Mouse (Mus musculus) MEL (cell line): ENCODE data around the gene Ybx1. TPM values are rescaled to one million over a fixed set of nuclear protein-coding genes. Genes with fewer than 3 reads are reported as not detected.

ENCODE experiments used
- DNase-seq: peaks from one replicate; pipeline ENCODE4 v3.0.0; 2011; ENCODE audit warnings: low read depth, low spot score
- H3K27ac ChIP-seq: 2 replicates; pipeline ENCODE4 v1.5.1; 2012; ENCODE audit warnings: low read depth, mild to moderate bottlenecking, control low read depth, low read length, moderate library complexity; ENCODE audit not compliant: control insufficient read depth
- H3K27me3 ChIP-seq, 2 experiments: fragments of 150-350 bp in 1 of 2; sonication (generic) in 1 of 2; 2 replicates each; pipeline ENCODE4 v1.6.1; 2012; ENCODE audit warnings: low read length in 2 of 2, mild to moderate bottlenecking in 2 of 2, improper control_type of control experiment in 1 of 2, moderate library complexity in 1 of 2; ENCODE audit not compliant: insufficient read depth in 2 of 2, control insufficient read depth in 1 of 2
- H3K36me3 ChIP-seq, 2 experiments: 2 replicates each; pipeline ENCODE4 v1.6.1; 2012 to 2014; ENCODE audit warnings: low read length in 2 of 2, improper control_type of control experiment in 1 of 2, inconsistent platforms in 1 of 2, mild to moderate bottlenecking in 1 of 2; ENCODE audit not compliant: insufficient read depth in 2 of 2, control insufficient read depth in 1 of 2
- H3K4me1 ChIP-seq, 2 experiments: fragments of 150-350 bp in 1 of 2; sonication (generic) in 1 of 2; 2 replicates each; pipeline ENCODE4 v1.6.1; 2012; ENCODE audit warnings: low read length in 2 of 2, improper control_type of control experiment in 1 of 2, mild to moderate bottlenecking in 1 of 2; ENCODE audit not compliant: insufficient read depth in 2 of 2, control insufficient read depth in 1 of 2
- H3K4me3 ChIP-seq, 2 experiments: fragments of 150-350 bp in 1 of 2; sonication (generic) in 1 of 2; 2 replicates each; pipeline ENCODE4 v1.5.1; 2012; ENCODE audit warnings: low read depth in 2 of 2, low read length in 2 of 2, mild to moderate bottlenecking in 2 of 2, moderate library complexity in 2 of 2, control low read depth in 1 of 2, improper control_type of control experiment in 1 of 2; ENCODE audit not compliant: control insufficient read depth in 1 of 2, insufficient read depth in 1 of 2
- H3K79me2 ChIP-seq: 2 replicates; pipeline ENCODE4 v1.6.1; 2012; ENCODE audit warnings: mild to moderate bottlenecking, low read length, moderate library complexity; ENCODE audit not compliant: control insufficient read depth, poor library complexity, insufficient read depth
- H3K9ac ChIP-seq: 2 replicates; pipeline ENCODE4 v1.6.1; 2012; ENCODE audit warnings: low read depth, mild to moderate bottlenecking, control low read depth, low read length, moderate library complexity; ENCODE audit not compliant: control insufficient read depth, poor library complexity, severe bottlenecking
- H3K9me3 ChIP-seq: fragments of 150-350 bp; sonication (generic); replicated peaks from 2 replicates; pipeline ENCODE4 v1.6.1; 2012; ENCODE audit warnings: mild to moderate bottlenecking, low read length, improper control_type of control experiment, moderate library complexity; ENCODE audit not compliant: insufficient read depth
- CHD1 ChIP-seq: IDR thresholded peaks from 2 replicates; pipeline ENCODE4 v1.6.1; 2012; ENCODE audit warnings: low read depth, mild to moderate bottlenecking, inconsistent platforms, low read length, improper control_type of control experiment
- CHD2 ChIP-seq: IDR thresholded peaks from 2 replicates; pipeline ENCODE4 v1.6.1; 2011; ENCODE audit warnings: low read length, improper control_type of control experiment
- ETS1 ChIP-seq: IDR thresholded peaks from 2 replicates; pipeline ENCODE4 v1.6.1; 2012; ENCODE audit warnings: low read depth, mild to moderate bottlenecking, inconsistent platforms, low read length, improper control_type of control experiment, moderate library complexity
- HCFC1 ChIP-seq: IDR thresholded peaks from 2 replicates; pipeline ENCODE4 v1.6.1; 2012; ENCODE audit warnings: low read depth, mild to moderate bottlenecking, inconsistent platforms, low read length, improper control_type of control experiment, moderate library complexity
- JUND ChIP-seq: IDR thresholded peaks from 2 replicates; pipeline ENCODE4 v1.6.1; 2011; ENCODE audit warnings: low read depth, mild to moderate bottlenecking, improper control_type of control experiment, low read length
- MAFK ChIP-seq: IDR thresholded peaks from 2 replicates; pipeline ENCODE4 v1.6.1; 2011; ENCODE audit warnings: low read depth, mild to moderate bottlenecking, low read length, improper control_type of control experiment, borderline replicate concordance
- MAZ ChIP-seq: IDR thresholded peaks from 2 replicates; pipeline ENCODE4 v1.6.1; 2012; ENCODE audit warnings: low read depth, mild to moderate bottlenecking, inconsistent platforms, low read length, improper control_type of control experiment
- MEF2A ChIP-seq: IDR thresholded peaks from 2 replicates; pipeline ENCODE4 v1.6.1; 2014; ENCODE audit warnings: low read depth, mild to moderate bottlenecking, inconsistent platforms, low read length, improper control_type of control experiment; ENCODE audit not compliant: poor library complexity, insufficient replicate concordance, severe bottlenecking; ENCODE audit errors: extremely low read depth
- MYC ChIP-seq: IDR thresholded peaks from 2 replicates; pipeline ENCODE4 v1.6.1; 2011; ENCODE audit warnings: low read depth, mild to moderate bottlenecking, low read length, improper control_type of control experiment, moderate library complexity
- NRF1 ChIP-seq: IDR thresholded peaks from 2 replicates; pipeline ENCODE4 v1.6.1; 2014; ENCODE audit warnings: low read depth, mild to moderate bottlenecking, inconsistent platforms, low read length, improper control_type of control experiment, moderate library complexity; ENCODE audit not compliant: poor library complexity, insufficient read depth, severe bottlenecking
- POLR2AphosphoS2 ChIP-seq: IDR thresholded peaks from 2 replicates; pipeline ENCODE4 v1.6.1; 2011; ENCODE audit warnings: low read length, improper control_type of control experiment
- RAD21 ChIP-seq: IDR thresholded peaks from 2 replicates; pipeline ENCODE4 v1.6.1; 2011; ENCODE audit warnings: mild to moderate bottlenecking, low read depth, low read length, improper control_type of control experiment
- RCOR1 ChIP-seq: IDR thresholded peaks from 2 replicates; pipeline ENCODE4 v1.6.1; 2012; ENCODE audit warnings: low read depth, mild to moderate bottlenecking, inconsistent platforms, low read length, improper control_type of control experiment
- TAL1 ChIP-seq: IDR thresholded peaks from 2 replicates; pipeline ENCODE4 v1.6.1; 2012; ENCODE audit warnings: mild to moderate bottlenecking, inconsistent platforms, low read length, moderate library complexity, mixed read lengths
- TCF12 ChIP-seq: IDR thresholded peaks from 2 replicates; pipeline ENCODE4 v1.6.1; 2014; ENCODE audit warnings: low read depth, mild to moderate bottlenecking, inconsistent platforms, low read length, improper control_type of control experiment, moderate library complexity
- ZC3H11A ChIP-seq: IDR thresholded peaks from 2 replicates; pipeline ENCODE4 v1.6.1; 2012; ENCODE audit warnings: low read depth, mild to moderate bottlenecking, inconsistent platforms, low read length, improper control_type of control experiment
- ZMIZ1 ChIP-seq: IDR thresholded peaks from 2 replicates; pipeline ENCODE4 v1.6.1; 2012; ENCODE audit warnings: low read depth, mild to moderate bottlenecking, inconsistent platforms, low read length, improper control_type of control experiment, moderate library complexity
- ZNF384 ChIP-seq: IDR thresholded peaks from 2 replicates; pipeline ENCODE4 v1.6.1; 2012; ENCODE audit warnings: low read depth, mild to moderate bottlenecking, inconsistent platforms, low read length, improper control_type of control experiment
- polyA plus RNA-seq, 2 experiments: library from polyadenylated mRNA; stranded (reverse) in 1 of 2; unstranded in 1 of 2; fragments of >175 nt in 1 of 2; fragments of >200 nt in 1 of 2; gene quantifications; 2 replicates each; pipeline versions ENCODE4 v1.2.1 to v1.2.4; 2012; ENCODE audit warnings: low replicate concordance in 2 of 2, low read depth in 1 of 2; ENCODE audit not compliant: insufficient read length in 2 of 2, insufficient read depth in 1 of 2, missing spikeins in 1 of 2
- total RNA-seq: library from RNA; depleted of rRNA; stranded (reverse); fragments of 300-350 nt; gene quantifications from 2 replicates; pipeline ENCODE4 v1.2.3, GENCODE M21; 2012

Gene Ybx1
- total and polyA plus RNA-seq, 3 experiments = 979 to 2,666 (median 2,172) TPM

DNA sequence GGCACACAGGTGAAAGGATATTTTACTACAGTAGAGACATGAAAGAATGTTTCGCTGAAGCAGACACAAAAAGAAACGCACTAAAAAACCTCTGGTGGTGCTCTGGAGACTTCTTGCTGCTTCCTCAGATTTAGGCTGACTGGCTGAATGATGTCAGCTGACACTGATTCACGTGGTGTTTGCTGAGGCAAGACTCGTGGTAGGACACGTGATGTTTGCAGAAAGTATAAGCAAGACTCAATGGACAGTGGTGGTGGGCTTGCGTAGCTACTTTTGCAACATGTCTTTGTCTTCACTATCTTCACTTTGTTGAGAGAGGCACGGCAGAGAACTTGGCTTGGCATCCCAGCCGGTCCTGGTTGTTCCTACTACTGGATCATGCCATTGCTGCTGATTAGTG, 8.9 kb upstream of the Ybx1 start:
- no peak overlapping the region for H3K27ac ChIP-seq
- H3K36me3 ChIP-seq = no peaks in the 10 kb centered on the region

DNA sequence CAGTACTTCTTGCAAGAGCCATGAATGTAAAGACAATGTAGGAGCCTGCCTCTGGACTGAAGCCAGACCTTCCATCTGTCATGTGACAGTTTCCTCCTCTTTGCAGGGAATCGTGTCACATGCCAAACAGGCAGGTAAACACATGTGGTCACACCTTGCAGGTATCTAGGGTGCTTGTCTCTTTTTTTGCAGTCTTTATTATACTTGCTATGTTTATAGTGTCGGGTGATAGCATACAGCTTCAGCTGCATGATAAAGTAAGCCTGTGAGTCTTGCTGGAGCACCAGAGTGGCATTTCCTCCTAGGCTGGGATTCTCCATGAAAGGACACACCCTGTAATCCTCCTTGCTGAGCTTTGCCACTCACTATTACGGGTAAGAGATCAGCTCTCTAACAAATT, 7.4 kb upstream of the Ybx1 start:
- Histone ChIP-seq H3K9ac (no peak overlapping the region), H3K27me3 (no peaks in the 10 kb centered on the region), H3K9me3 (no peaks in the 10 kb centered on the region)
- TF ChIP-seq CHD2 (no peak), MAFK (no peak), RCOR1 (no peak), MYC (no peak)
- TF ChIP-seq, all 39 proteins: peak for 0
- H3K36me3 ChIP-seq = no peaks in the 10 kb centered on the region
- no peak overlapping the region for H3K27ac ChIP-seq
- DNase-seq = no peak
- H3K4me1 ChIP-seq = no peaks in the 10 kb centered on the region
- H3K4me3 ChIP-seq = no peak overlapping the region
- H3K79me2 ChIP-seq = no peaks in the 10 kb centered on the region

More for the DNA sequence above, 8.9 kb upstream of the Ybx1 start:
- Histone ChIP-seq H3K4me3 (no peak overlapping the region), H3K79me2 (no peaks in the 10 kb centered on the region), H3K4me1 (no peaks in the 10 kb centered on the region), H3K9ac (no peak overlapping the region), H3K27me3 (no peaks in the 10 kb centered on the region), H3K9me3 (no peaks in the 10 kb centered on the region)
- no peak for TF ChIP-seq HCFC1
- TF ChIP-seq POLR2AphosphoS2 = no peak
- TF ChIP-seq MYC = no peak
- TF ChIP-seq JUND = no peak
- no peak for TF ChIP-seq MEF2A
- DNase-seq = no peak

DNA sequence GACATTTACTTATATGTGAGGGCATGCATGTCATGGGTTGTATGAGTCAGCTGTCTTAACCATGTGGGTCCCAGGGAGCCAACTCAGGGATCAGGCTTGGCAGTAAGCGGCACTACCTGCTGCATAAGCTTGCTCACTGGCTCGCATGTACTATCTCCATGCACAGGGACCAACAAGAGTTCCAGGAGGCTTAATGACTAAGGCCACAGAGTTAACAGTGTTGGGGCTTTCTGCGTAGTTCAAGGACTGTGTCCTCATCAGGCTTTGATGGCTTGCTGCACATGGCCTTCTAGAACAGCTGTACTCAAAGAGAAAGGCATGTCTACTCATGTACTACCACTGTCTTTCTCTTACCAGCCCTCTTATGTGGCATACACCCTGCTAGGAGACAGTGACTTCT, 6.4 kb upstream of the Ybx1 start:
- TF ChIP-seq TAL1 (no peak), NRF1 (no peak), TCF12 (no peak), ETS1 (no peak), ZC3H11A (no peak), ZMIZ1 (no peak), ZNF384 (no peak), MAZ (no peak), CHD1 (no peak), RAD21 (no peak)
- TF ChIP-seq, all 39 proteins: peak for 0

More for the DNA sequence above, 6.4 kb upstream of the Ybx1 start:
- no peaks in the 10 kb centered on the region for H3K9me3 ChIP-seq
- H3K27me3 ChIP-seq = no peaks in the 10 kb centered on the region
- no peak overlapping the region for H3K27ac ChIP-seq
- no peaks in the 10 kb centered on the region for H3K4me1 ChIP-seq
- no peaks in the 10 kb centered on the region for H3K36me3 ChIP-seq
- H3K4me3 ChIP-seq = no peak overlapping the region
- DNase-seq = no peak
- H3K9ac ChIP-seq = no peak overlapping the region
- no peaks in the 10 kb centered on the region for H3K79me2 ChIP-seq
